Mouse (Mus musculus) stomach, embryonic 16.5 days (tissue): Measurements from ENCODE around the gene Cep55. TPM values are rescaled to one million over a fixed set of nuclear protein-coding genes. Genes with fewer than 3 reads are reported as not detected.

Experiments used
- ATAC-seq: fragments of 200-750 bp; cut with Nextera tagmentation; 2 replicates; pipeline ENCODE4 v1.8.0; 2017; ENCODE audit warnings: moderate number of reproducible peaks, moderate TSS enrichment; ENCODE audit not compliant: insufficient read depth, low FRiP score
- H3K27ac ChIP-seq: fragments of 300-500 bp; sonication (generic); 2 replicates; pipeline ENCODE4 v1.5.1; 2014; ENCODE audit warnings: low read length
- H3K27me3 ChIP-seq: fragments of 300-500 bp; sonication (generic); 2 replicates; pipeline ENCODE4 v1.6.1; 2014; ENCODE audit warnings: low read length, control low read depth, mixed read lengths; ENCODE audit not compliant: control insufficient read depth, insufficient read depth
- H3K36me3 ChIP-seq: fragments of 300-500 bp; sonication (generic); 2 replicates; pipeline ENCODE4 v1.6.1; 2014; ENCODE audit warnings: low read length; ENCODE audit not compliant: control insufficient read depth, insufficient read depth
- H3K4me1 ChIP-seq: fragments of 300-500 bp; sonication (generic); 2 replicates; pipeline ENCODE4 v1.6.1; 2014; ENCODE audit warnings: low read length, control low read depth, mixed read lengths; ENCODE audit not compliant: control insufficient read depth, insufficient read depth
- H3K4me2 ChIP-seq: fragments of 300-500 bp; sonication (generic); 2 replicates; pipeline ENCODE4 v1.6.1; 2014; ENCODE audit warnings: low read depth, low read length, mixed read lengths
- H3K4me3 ChIP-seq: fragments of 300-500 bp; sonication (generic); replicated peaks from 2 replicates; pipeline ENCODE4 v1.5.1; 2014; ENCODE audit warnings: mild to moderate bottlenecking, low read length
- H3K9ac ChIP-seq: fragments of 300-500 bp; sonication (generic); 2 replicates; pipeline ENCODE4 v1.6.1; 2014; ENCODE audit warnings: low read length
- H3K9me3 ChIP-seq: fragments of 300-500 bp; sonication (generic); replicated peaks from 2 replicates; pipeline ENCODE4 v1.6.1; 2016; ENCODE audit warnings: low read length, control low read depth; ENCODE audit not compliant: control insufficient read depth
- WGBS: fragments of 180-500 bp; shearing (Covaris S2); extraction: QIAGEN DNeasy Blood & Tissue Kit; methylation state at CpG from one replicate; pipeline ENCODE4 v1.1.7; 2014; 5-methylcytosine and 5-hydroxymethylcytosine counted together
- polyA plus RNA-seq: library from polyadenylated mRNA; unstranded; fragments of >200 nt; fragmentation: Nextera tagmentation; extraction: Ambion mirVana; gene quantifications from 2 replicates; pipeline ENCODE4 v1.2.1, GENCODE M21; 2015

The Cep55 gene
- polyA plus RNA-seq, 1 experiment from 2014 or later = 25.7 TPM

GRCm38 (mm10) chr19:38055798-38056197, 987 bp downstream of the Cep55 start:
- ATAC-seq = no peak
- H3K27me3 ChIP-seq = no peaks in the 10 kb centered on the region
- H3K36me3 ChIP-seq = 0 out of 2 replicates have a peak, but pooled peaks cover 4% of the 10 kb centered on the region
- H3K9ac ChIP-seq = peak overlapping the region; percentile 81; the same call in 1 of the 2 replicates
- peak overlapping the region; percentile 89 for H3K4me3 ChIP-seq
- H3K4me1 ChIP-seq = peaks cover 14% of the 10 kb centered on the region
- no peak overlapping the region for H3K27ac ChIP-seq
- 8% methylated on average over 6 of the region's 6 CpGs for WGBS
- no peaks in the 10 kb centered on the region for H3K9me3 ChIP-seq
- peak overlapping the region; percentile 86 for H3K4me2 ChIP-seq

DNA sequence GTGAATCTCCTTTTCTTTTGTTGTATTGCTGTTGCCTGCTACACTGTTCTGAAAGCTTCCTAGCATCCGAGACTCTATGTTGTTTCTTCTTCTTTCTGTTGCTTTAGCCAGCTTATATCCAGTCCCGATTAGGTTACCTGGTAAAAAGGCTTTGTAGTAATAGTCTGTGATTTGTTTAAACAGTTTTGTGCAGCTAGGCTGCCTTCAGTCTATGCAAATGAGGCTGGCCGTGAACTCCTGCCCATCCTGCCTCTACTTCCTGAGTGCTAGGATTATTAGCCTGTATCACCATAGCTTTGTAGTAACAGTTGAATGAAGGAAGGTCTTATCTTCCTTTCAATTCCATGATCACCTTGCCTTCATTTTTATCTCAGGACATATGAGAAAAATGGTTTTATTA, 1.5 kb downstream of the Cep55 start:
- no peak overlapping the region for H3K27ac ChIP-seq
- ATAC-seq = no peak
- peak overlapping the region; percentile 89 for H3K4me3 ChIP-seq
- H3K27me3 ChIP-seq = no peaks in the 10 kb centered on the region
- peak overlapping the region; percentile 31; the same call in 1 of the 2 replicates for H3K9ac ChIP-seq
- WGBS = 34% methylated on average over 3 of the region's 3 CpGs
- H3K4me1 ChIP-seq = peaks cover 14% of the 10 kb centered on the region
- H3K36me3 ChIP-seq = 0 out of 2 replicates have a peak, but pooled peaks cover 4% of the 10 kb centered on the region
- peak overlapping the region; percentile 86 for H3K4me2 ChIP-seq
- H3K9me3 ChIP-seq = no peaks in the 10 kb centered on the region

- no peak overlapping the region for H3K27ac ChIP-seq
- no peak overlapping the region for H3K4me3 ChIP-seq
- H3K9ac ChIP-seq = no peak overlapping the region
- 86% methylated on average over 8 of the region's 8 CpGs for WGBS
- no peak for ATAC-seq
- H3K4me2 ChIP-seq = no peak overlapping the region
- 0 out of 2 replicates have a peak, but pooled peaks cover 4% of the 10 kb centered on the region for H3K36me3 ChIP-seq
- peaks cover 14% of the 10 kb centered on the region for H3K4me1 ChIP-seq
- H3K27me3 ChIP-seq = no peaks in the 10 kb centered on the region
- H3K9me3 ChIP-seq = no peaks in the 10 kb centered on the region
These were observed 2.1 kb downstream of the Cep55 start for GRCm38 (mm10) chr19:38056931-38057330.

GRCm38 (mm10) chr19:38063201-38063600, 8.4 kb downstream of the Cep55 start:
- Histone ChIP-seq H3K4me1 (no peaks in the 10 kb centered on the region), H3K4me3 (no peak overlapping the region), H3K4me2 (no peak overlapping the region), H3K27me3 (no peaks in the 10 kb centered on the region), H3K36me3 (0 out of 2 replicates have a peak, but pooled peaks cover 8% of the 10 kb centered on the region), H3K27ac (no peak overlapping the region), H3K9me3 (no peaks in the 10 kb centered on the region), H3K9ac (no peak overlapping the region)
- 83% methylated on average over 3 of the region's 3 CpGs for WGBS
- no peak for ATAC-seq

DNA sequence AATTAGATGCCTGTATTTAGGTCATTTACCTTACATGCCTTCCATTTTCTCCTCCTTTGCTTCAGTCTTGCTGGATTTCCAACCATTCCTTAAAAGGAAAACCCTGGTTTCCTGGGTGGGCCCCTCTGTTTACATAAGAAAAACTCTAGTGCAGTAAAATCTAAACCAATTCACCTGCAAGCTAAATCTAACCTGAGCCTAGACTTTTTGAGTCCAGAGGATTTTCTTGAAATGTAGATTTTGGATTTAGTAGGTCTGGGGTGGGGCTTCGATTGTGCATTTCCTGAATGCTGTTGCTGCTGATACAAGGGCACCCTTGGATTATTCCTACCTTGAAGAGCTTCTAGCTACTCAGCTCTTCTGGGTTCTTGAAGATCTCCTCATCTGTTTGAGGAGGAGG, 9.2 kb downstream of the Cep55 start:
- Histone ChIP-seq H3K4me2 (no peak overlapping the region), H3K36me3 (0 out of 2 replicates have a peak, but pooled peaks cover 8% of the 10 kb centered on the region), H3K4me1 (no peaks in the 10 kb centered on the region), H3K27me3 (no peaks in the 10 kb centered on the region), H3K27ac (no peak overlapping the region), H3K4me3 (no peak overlapping the region), H3K9me3 (no peaks in the 10 kb centered on the region), H3K9ac (no peak overlapping the region)
- ATAC-seq = no peak
- 95% methylated on average over 1 of the region's 1 CpGs for WGBS

DNA sequence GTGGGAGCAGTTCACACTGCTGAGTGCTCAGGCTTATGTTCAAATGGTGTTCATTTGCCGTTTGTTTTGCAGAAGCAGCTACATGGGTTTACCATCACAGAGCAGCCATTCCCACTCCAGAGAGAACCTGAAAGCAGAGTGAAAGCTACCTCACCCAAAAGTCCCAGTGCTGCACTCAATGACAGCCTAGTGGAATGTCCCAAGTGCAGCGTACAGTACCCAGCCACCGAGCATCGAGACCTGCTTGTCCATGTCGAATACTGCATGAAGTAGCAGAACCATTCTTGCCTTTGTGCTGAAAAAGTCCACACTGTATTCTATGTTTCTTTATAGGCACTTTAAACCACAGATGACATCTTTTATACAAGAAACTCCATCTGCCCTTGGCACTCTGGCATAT, 18.4 kb downstream of the Cep55 start:
- H3K4me3 ChIP-seq = no peak overlapping the region
- no peak for ATAC-seq
- no peak overlapping the region for H3K9ac ChIP-seq
- no peak overlapping the region for H3K4me2 ChIP-seq
- no peaks in the 10 kb centered on the region for H3K9me3 ChIP-seq
- H3K27ac ChIP-seq = no peak overlapping the region
- peaks cover 13% of the 10 kb centered on the region; the same call in 1 of the 2 replicates for H3K36me3 ChIP-seq
- H3K4me1 ChIP-seq = no peaks in the 10 kb centered on the region
- WGBS = 87% methylated on average over 5 of the region's 5 CpGs
- H3K27me3 ChIP-seq = no peaks in the 10 kb centered on the region

GRCm38 (mm10) chr19:38075051-38075450, 20.2 kb downstream of the Cep55 start:
- 80% methylated on average over 11 of the region's 11 CpGs for WGBS
- ATAC-seq = no peak

DNA sequence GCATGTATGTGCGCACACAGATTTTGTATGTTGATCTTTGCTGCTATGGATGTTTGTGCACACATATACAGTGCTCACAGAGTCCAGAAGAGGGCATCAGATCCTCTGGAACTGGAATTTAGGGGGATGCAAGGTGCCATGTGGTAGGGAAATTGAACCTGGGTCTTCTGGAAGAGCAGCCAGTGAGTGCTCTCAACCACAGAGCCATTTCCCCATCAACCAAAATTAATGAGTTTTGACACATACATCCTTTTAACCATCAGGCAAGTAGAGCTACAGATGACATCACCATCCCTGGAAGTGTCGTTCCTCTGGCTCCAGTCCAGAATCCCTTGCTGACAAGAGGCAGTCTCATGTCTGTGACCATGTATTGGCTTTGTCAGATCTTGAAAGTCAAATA, 21.4 kb downstream of the Cep55 start:
- no peaks in the 10 kb centered on the region for H3K4me1 ChIP-seq
- H3K4me2 ChIP-seq = no peak overlapping the region
- no peak overlapping the region for H3K27ac ChIP-seq
- no peak for ATAC-seq
- no peaks in the 10 kb centered on the region for H3K9me3 ChIP-seq
- H3K36me3 ChIP-seq = 0 out of 2 replicates have a peak, but pooled peaks cover 7% of the 10 kb centered on the region
- H3K4me3 ChIP-seq = no peak overlapping the region
- 67% methylated on average over 2 of the region's 2 CpGs for WGBS
- H3K9ac ChIP-seq = no peak overlapping the region
- H3K27me3 ChIP-seq = no peaks in the 10 kb centered on the region

More at GRCm38 (mm10) chr19:38075051-38075450, 20.2 kb downstream of the Cep55 start:
- Histone ChIP-seq H3K9ac (no peak overlapping the region), H3K4me1 (no peaks in the 10 kb centered on the region), H3K36me3 (peaks cover 12% of the 10 kb centered on the region; the same call in 1 of the 2 replicates), H3K27me3 (no peaks in the 10 kb centered on the region), H3K4me3 (no peak overlapping the region), H3K9me3 (no peaks in the 10 kb centered on the region), H3K4me2 (no peak overlapping the region), H3K27ac (no peak overlapping the region)

GRCm38 (mm10) chr19:38077851-38078540, 23.2 kb downstream of the Cep55 start:
- 57% methylated on average over 3 of the region's 3 CpGs for WGBS
- ATAC-seq = no peak
- no peak overlapping the region for H3K27ac ChIP-seq
- H3K9ac ChIP-seq = no peak overlapping the region
- H3K36me3 ChIP-seq = 0 out of 2 replicates have a peak, but pooled peaks cover 4% of the 10 kb centered on the region
- H3K4me1 ChIP-seq = no peaks in the 10 kb centered on the region
- H3K9me3 ChIP-seq = no peaks in the 10 kb centered on the region
- H3K4me3 ChIP-seq = no peak overlapping the region
- no peak overlapping the region for H3K4me2 ChIP-seq
- no peaks in the 10 kb centered on the region for H3K27me3 ChIP-seq
